Mouse (Mus musculus) skeletal muscle tissue, adult 2 months (tissue): ENCODE results near the gene Mettl6.
"Not testable (repeated sequence)": the region's sequence is repeated elsewhere in the genome, so short reads cannot be mapped to it uniquely, and the experiment has no call there.

Experiments
- DNase-seq: peaks from one replicate; pipeline ENCODE4 v3.0.0-alpha.2; 2012; ENCODE audit warnings: low read depth, low spot score

Gene Mettl6

DNA sequence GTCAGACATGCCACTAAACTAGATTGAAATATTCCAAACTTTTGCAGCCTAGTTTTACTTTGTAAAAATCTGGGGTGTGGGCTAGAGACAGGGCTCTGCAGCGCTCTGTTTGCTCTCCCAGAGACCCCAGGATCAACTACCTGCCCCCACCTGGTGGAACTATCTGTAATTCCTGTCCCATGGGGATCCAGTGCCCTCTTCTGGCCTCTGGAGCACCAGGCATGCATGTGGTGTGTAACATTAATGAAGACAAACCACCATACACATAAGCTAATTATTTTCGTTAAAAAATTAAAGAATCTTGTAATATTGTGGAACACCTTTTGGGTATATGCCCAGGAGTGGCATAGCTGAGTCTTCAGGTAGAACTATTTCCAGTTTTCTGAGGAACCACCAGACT lies 21.5 kb downstream of the Mettl6 start:
- no peak for DNase-seq

GRCm38 (mm10) chr14:31472451-31473061 lies 22.3 kb downstream of the Mettl6 start:
- DNase-seq, result peak; percentile 54

GRCm38 (mm10) chr14:31469711-31470110 lies 25.1 kb downstream of the Mettl6 start:
- no peak for DNase-seq

GRCm38 (mm10) chr14:31464176-31464575 lies 30.7 kb downstream of the Mettl6 start:
- no peak for DNase-seq

GRCm38 (mm10) chr14:31462886-31463285 lies 32.0 kb downstream of the Mettl6 start:
- DNase-seq, result no peak

GRCm38 (mm10) chr14:31462226-31462625 lies 32.6 kb downstream of the Mettl6 start:
- DNase-seq, result not testable (repeated sequence)

GRCm38 (mm10) chr14:31458006-31458405 lies 36.8 kb downstream of the Mettl6 start:
- DNase-seq, result no peak

- no peak for DNase-seq
Observed at GRCm38 (mm10) chr14:31456064-31456721, 38.6 kb downstream of the Mettl6 start.

- DNase-seq, result no peak
Observed at GRCm38 (mm10) chr14:31454849-31455566, 39.8 kb downstream of the Mettl6 start.

GRCm38 (mm10) chr14:31453946-31454345 lies 40.9 kb downstream of the Mettl6 start:
- DNase-seq, result not testable (repeated sequence)

- DNase-seq, result no peak
Observed at GRCm38 (mm10) chr14:31448994-31449393, 45.8 kb downstream of the Mettl6 start.

GRCm38 (mm10) chr14:31443616-31444015 lies 51.2 kb downstream of the Mettl6 start:
- no peak for DNase-seq

GRCm38 (mm10) chr14:31440725-31441124 lies 54.1 kb downstream of the Mettl6 start:
- DNase-seq, result no peak

DNA sequence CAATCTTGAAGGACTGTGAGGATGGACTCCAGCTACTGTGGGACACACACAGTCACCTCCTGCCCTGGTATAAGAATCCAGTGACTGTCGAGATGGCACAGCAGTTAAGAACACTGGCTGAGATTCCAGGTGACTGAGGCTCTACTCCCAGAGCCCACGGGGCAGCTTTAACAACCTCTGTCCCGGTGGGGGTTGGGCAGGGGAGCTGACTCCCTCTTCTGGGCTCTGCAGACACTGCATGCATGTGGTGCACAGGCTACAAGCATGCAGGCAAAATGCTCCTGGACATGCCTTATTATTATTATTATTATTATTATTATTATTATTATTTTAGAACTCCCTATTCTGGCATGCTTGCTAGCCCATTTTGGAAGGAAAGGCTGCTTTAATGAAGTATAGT lies 54.6 kb downstream of the Mettl6 start:
- DNase-seq, result no peak

DNA sequence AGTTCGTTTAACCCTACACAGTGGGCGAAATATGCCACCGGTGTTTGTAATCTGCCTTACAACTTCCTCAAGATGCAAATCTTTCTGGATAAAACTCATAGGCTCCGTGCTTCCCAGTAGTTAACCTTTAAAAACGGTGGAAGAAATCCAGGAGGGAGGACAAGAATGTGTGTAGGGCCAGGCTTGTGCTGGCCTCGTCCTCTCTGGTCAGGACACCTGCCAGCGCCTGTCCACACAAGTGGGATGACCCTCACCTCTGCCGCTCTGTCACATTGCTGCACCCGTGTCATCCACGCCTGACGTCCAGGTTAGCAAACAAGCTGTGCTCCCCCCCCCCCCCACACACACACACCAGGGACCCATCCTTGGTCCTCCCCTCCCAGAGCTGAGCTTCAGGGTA lies 55.6 kb downstream of the Mettl6 start:
- DNase-seq, result no peak

DNA sequence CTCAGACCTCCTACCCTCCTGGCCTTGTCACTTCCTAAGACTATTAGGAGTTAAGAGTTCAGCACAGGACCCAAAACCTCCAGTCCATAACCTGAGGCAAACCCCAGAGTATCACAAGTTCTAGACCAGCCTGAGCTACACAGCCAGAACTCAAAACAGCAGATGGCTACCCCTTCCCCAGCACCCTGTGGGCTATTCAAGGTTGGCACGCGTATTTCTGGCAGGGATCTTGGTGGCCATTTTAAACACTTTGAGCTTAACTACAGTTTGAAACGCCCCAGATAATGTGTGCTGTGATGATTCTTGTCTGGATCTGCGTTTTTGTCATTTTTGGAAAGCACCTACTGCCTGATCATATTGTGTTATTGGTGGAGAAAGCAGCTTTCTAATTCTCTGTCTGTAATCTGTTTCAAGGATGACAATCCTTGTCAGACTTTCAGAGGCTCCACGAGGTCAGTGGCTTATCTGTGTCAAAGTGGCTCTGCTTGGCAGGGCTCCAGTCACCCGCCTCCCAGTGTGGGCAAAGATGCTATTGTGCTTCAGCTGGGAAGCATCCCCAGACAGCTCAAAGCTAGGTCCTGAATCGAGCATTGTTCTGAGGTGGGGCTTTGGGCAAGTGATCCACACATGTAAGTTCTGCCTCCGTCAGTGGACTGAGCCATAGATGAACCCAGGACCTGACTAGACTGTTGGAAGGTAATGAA lies 56.9 kb downstream of the Mettl6 start:
- no peak for DNase-seq

- DNase-seq, result peak; percentile 89
Observed at GRCm38 (mm10) chr14:31435930-31436693, 58.7 kb downstream of the Mettl6 start, which contains the start of gene Sh3bp5. TSS of gene Sh3bp5 (minus strand) at chr14:31436078.

DNA sequence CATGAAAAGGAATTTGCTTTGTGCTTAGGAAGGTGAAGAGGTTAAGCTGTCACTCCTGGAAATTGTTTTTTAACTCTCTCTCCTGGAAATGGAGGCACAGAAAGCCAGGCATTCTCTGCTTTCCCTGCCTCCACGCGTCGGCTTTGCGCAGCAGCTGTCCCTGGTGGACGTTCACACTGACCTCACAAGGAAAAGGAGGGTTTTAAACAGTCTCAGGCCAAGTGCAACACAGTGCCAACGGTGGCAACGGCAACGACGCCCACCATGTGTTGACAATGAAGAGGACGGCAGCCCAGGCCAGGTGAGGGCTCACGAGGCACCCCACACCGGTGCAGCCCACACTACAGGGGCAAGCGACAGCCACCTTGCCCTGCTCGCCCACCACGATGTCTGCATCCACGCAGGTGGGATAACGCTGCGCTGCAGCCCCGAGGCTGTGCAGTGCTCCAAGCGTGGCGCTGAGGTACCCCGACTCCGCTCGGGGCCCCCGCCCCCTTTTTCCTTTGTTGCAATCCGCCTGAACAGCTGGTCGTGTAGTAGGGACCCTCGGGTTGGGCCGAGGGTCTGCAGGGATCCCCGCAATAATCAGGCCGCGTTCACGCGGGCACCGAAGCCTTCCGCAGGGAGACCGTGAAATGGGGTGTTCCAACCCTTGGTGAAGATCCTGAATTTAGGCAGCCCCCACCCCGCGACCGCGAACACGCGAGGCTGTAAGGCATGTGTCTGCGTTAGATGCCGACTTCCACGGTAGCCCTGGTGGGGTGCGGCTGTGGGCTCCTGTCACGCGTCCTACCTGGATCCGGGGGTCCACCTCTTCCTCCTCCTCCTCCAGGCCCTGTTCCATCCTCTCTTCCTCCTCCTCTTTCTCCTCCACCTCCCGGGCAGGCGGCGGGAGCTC lies 59.6 kb downstream of the Mettl6 start:
- DNase-seq, result no peak

- no peak for DNase-seq
Observed at GRCm38 (mm10) chr14:31434426-31434825, 60.4 kb downstream of the Mettl6 start.

- peak; percentile 60 for DNase-seq
Observed at GRCm38 (mm10) chr14:31433851-31434360, 60.9 kb downstream of the Mettl6 start.
